Mouse (Mus musculus) liver, embryonic 11.5 days (tissue): ENCODE results near the gene Cask. TPM values are rescaled to one million over a fixed set of nuclear protein-coding genes. Genes with fewer than 3 reads are reported as not detected.

Source experiments
- ATAC-seq: fragments of 200-750 bp; cut with Nextera tagmentation; replicated peaks from 2 replicates; pipeline ENCODE4 v1.8.0; 2017; ENCODE audit warnings: moderate number of reproducible peaks, mild to moderate bottlenecking, moderate TSS enrichment, moderate library complexity; ENCODE audit not compliant: low FRiP score
- DNase-seq: peaks from one replicate; pipeline ENCODE4 v3.0.0-alpha.2; 2017; ENCODE audit warnings: low spot score
- H3K27ac ChIP-seq: fragments of 300-500 bp; sonication (generic); 2 replicates; pipeline ENCODE4 v1.5.1; 2014; ENCODE audit warnings: mild to moderate bottlenecking, low read depth, low read length, control low read depth
- H3K27me3 ChIP-seq: fragments of 300-500 bp; sonication (generic); replicated peaks from 2 replicates; pipeline ENCODE4 v1.6.1; 2014; ENCODE audit warnings: low read length, mixed read lengths; ENCODE audit not compliant: control insufficient read depth, insufficient read depth
- H3K36me3 ChIP-seq: fragments of 300-500 bp; sonication (generic); 2 replicates; pipeline ENCODE4 v1.6.1; 2014; ENCODE audit warnings: mild to moderate bottlenecking, low read length, moderate library complexity, mixed read lengths; ENCODE audit not compliant: control insufficient read depth, insufficient read depth
- H3K4me1 ChIP-seq: fragments of 300-500 bp; sonication (generic); replicated peaks from 2 replicates; pipeline ENCODE4 v1.6.1; 2014; ENCODE audit warnings: low read length, mixed read lengths; ENCODE audit not compliant: control insufficient read depth, insufficient read depth
- H3K4me2 ChIP-seq: fragments of 300-500 bp; sonication (generic); 2 replicates; pipeline ENCODE4 v1.6.1; 2014; ENCODE audit warnings: mild to moderate bottlenecking, control low read depth, moderate library complexity
- H3K4me3 ChIP-seq: fragments of 300-500 bp; sonication (generic); 2 replicates; pipeline ENCODE4 v1.5.1; 2014; ENCODE audit warnings: low read depth, low read length, control low read depth
- H3K9ac ChIP-seq: fragments of 300-500 bp; sonication (generic); 2 replicates; pipeline ENCODE4 v1.6.1; 2014; ENCODE audit warnings: low read depth, low read length, control low read depth
- H3K9me3 ChIP-seq: fragments of 300-500 bp; sonication (generic); 2 replicates; pipeline ENCODE4 v1.6.1; 2016; ENCODE audit warnings: low read length, inconsistent platforms, mixed read lengths; ENCODE audit not compliant: control insufficient read depth
- WGBS: fragments of 180-500 bp; shearing (Covaris S2); extraction: QIAGEN DNeasy Blood & Tissue Kit; methylation state at CpG from one replicate; pipeline ENCODE4 v1.1.7; 2014; 5-methylcytosine and 5-hydroxymethylcytosine counted together
- polyA plus RNA-seq: library from polyadenylated mRNA; unstranded; fragments of >200 nt; fragmentation: Nextera tagmentation; extraction: Ambion mirVana; gene quantifications from 2 replicates; pipeline ENCODE4 v1.2.1, GENCODE M21; 2014

The Cask gene
- polyA plus RNA-seq, 1 experiment from 2014 or later: 3.5 TPM

DNA sequence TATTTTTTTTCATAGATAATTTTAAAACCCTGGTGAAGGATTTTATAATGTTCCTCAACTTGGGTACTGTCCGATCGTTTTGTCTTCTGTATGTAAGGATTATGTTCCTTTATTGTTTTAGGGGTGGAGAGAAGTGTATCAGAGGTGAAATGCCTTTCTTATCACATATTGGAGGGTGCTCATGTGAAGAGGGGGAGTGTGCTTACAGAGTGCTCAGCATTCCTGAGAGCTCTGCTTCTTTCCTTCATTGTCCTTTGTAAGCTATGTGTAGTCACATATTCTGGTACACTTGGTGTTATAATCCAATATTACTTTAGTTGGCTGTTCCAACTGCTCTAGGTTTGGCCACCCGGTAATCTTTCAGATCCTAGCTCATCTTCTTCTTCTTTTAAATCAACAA lies 150.5 kb downstream of the Cask start:
- WGBS: 84% methylated on average over 3 of the region's 3 CpGs
- Histone ChIP-seq H3K9me3 (no peaks in the 10 kb centered on the region), H3K27me3 (no peaks in the 10 kb centered on the region), H3K36me3 (no peaks in the 10 kb centered on the region), H3K4me3 (no peak overlapping the region), H3K9ac (no peak overlapping the region), H3K27ac (no peak overlapping the region), H3K4me2 (no peak overlapping the region), H3K4me1 (no peaks in the 10 kb centered on the region)
- DNase-seq: no peak
- ATAC-seq: no peak

DNA sequence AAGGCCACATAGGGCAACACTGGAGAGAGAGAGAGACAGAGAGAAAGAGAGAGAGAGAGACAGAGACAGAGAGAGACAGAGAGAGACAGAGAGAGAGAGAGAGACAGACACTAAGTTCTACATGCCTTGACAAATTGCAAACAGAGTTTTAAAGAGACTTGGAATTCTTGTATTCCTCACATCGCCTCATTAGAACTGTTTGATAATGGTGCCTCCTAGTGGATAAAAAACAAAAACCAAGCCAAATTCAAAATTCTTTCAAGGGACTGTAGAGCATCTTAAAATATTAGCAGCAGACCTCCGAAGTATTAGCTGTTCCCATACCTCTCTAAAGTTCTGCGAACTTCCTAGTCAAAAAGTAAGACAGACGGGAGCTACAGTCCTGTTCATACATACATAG lies 159.3 kb downstream of the Cask start:
- H3K9me3 ChIP-seq: no peaks in the 10 kb centered on the region
- DNase-seq (no peak), ATAC-seq (no peak)
- no peaks in the 10 kb centered on the region for H3K4me1 ChIP-seq
- 63% methylated on average over 4 of the region's 4 CpGs for WGBS
- no peak overlapping the region for H3K4me3 ChIP-seq
- H3K36me3 ChIP-seq: no peaks in the 10 kb centered on the region
- H3K4me2 ChIP-seq: no peak overlapping the region
- no peak overlapping the region for H3K9ac ChIP-seq
- no peaks in the 10 kb centered on the region for H3K27me3 ChIP-seq
- H3K27ac ChIP-seq: no peak overlapping the region

DNA sequence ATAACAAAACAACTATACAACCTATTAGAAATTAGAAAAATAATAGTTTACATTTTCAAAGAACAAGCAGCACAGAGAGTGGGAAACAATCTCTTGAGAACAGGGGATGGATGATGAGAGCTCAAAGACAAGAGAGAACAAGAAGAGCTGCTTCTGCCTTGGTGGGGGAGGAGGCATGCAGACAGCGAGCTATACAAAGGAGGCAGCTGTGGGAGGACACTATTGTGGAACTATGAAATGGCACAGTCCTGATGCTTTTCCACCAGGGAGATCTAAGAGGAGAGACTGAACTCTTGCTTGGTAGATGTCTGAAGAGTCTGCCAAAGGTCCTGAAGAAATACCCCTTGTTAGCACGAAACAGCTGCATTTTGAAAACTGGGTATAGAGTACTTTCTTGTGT lies 162.8 kb downstream of the Cask start:
- DNase-seq: no peak
- ATAC-seq: no peak
- no peak overlapping the region for H3K27ac ChIP-seq
- H3K9ac ChIP-seq: no peak overlapping the region
- no peaks in the 10 kb centered on the region for H3K4me1 ChIP-seq
- H3K27me3 ChIP-seq: no peaks in the 10 kb centered on the region
- 79% methylated on average over 2 of the region's 2 CpGs for WGBS
- no peak overlapping the region for H3K4me3 ChIP-seq
- no peaks in the 10 kb centered on the region for H3K9me3 ChIP-seq
- H3K36me3 ChIP-seq: no peaks in the 10 kb centered on the region
- H3K4me2 ChIP-seq: no peak overlapping the region

DNA sequence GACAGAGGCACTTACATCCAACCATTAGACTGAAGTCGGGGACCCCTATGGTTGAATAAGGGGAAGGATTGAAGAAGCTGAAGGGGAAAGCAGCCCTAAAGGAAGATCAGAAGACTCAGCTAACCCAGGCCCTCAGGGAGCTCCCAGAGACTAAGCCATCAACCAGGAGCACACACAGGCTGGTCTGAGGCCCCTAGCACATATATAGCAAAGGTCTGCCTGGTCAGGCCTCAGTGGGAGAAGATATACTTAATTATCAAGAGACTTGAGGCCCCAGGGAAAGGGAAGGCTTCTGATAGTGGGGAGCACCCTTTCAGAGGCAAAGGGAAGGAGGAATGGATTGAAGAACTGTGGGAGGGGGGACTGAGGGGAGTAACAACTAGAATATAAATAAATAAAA lies 164.6 kb downstream of the Cask start:
- H3K9me3 ChIP-seq: no peaks in the 10 kb centered on the region
- H3K4me3 ChIP-seq: no peak overlapping the region
- WGBS: 69% methylated on average over 1 of the region's 1 CpGs
- no peak for DNase-seq
- H3K9ac ChIP-seq: no peak overlapping the region
- H3K4me1 ChIP-seq: no peaks in the 10 kb centered on the region
- H3K36me3 ChIP-seq: no peaks in the 10 kb centered on the region
- no peak overlapping the region for H3K4me2 ChIP-seq
- peak; percentile 73 for ATAC-seq
- no peaks in the 10 kb centered on the region for H3K27me3 ChIP-seq
- H3K27ac ChIP-seq: no peak overlapping the region

DNA sequence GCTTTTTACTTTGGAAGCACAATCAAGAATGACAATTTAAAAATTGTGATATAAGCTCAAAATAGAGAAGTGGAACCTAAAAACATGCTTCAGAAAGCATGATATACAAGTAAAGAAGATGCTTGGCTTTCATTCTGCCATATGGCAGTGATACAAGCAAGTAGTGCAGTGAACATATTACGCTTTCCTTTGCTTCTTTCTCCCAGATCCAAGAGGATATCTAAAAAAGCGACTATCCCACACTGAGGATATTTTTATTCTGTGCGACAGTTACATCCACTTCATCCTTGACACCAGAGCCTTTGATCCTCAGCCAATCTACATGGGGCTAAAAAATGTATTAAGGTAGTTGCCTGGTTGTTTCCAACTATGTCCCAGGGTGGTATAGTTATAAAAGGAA lies 169.4 kb downstream of the Cask start:
- no peak overlapping the region for H3K4me3 ChIP-seq
- 86% methylated on average over 3 of the region's 3 CpGs for WGBS

DNA sequence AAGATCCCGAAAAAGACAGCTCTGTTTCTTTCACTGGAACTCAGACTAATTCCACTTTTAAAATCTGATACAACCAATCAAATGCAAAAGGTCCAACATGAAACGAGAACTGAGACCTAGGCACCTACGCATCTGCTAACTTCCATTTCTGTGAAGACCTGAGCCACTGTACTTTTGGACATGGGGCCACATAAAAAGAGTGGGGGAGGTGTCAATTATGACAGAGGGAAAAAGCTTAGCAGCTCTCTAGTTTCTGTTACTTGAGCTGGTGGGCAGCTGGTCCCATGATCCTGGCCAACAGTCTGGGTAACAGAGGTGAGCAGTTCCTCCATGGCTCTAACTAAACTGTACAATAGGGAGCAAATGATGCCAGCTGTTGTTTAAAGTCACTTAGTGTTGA lies 178.2 kb downstream of the Cask start:
- ATAC-seq: no peak
- no peak overlapping the region for H3K4me3 ChIP-seq
- no peaks in the 10 kb centered on the region for H3K9me3 ChIP-seq
- H3K4me1 ChIP-seq: no peaks in the 10 kb centered on the region
- H3K27me3 ChIP-seq: no peaks in the 10 kb centered on the region
- no peak for DNase-seq
- H3K9ac ChIP-seq: no peak overlapping the region
- 84% methylated on average over 3 of the region's 3 CpGs for WGBS
- no peak overlapping the region for H3K4me2 ChIP-seq
- H3K36me3 ChIP-seq: no peaks in the 10 kb centered on the region
- no peak overlapping the region for H3K27ac ChIP-seq

More for the DNA sequence above, 169.4 kb downstream of the Cask start:
- ATAC-seq (no peak), DNase-seq (no peak)
- no peaks in the 10 kb centered on the region for H3K4me1 ChIP-seq
- H3K27me3 ChIP-seq: no peaks in the 10 kb centered on the region
- H3K4me2 ChIP-seq: no peak overlapping the region
- no peak overlapping the region for H3K9ac ChIP-seq
- H3K27ac ChIP-seq: no peak overlapping the region
- H3K36me3 ChIP-seq: no peaks in the 10 kb centered on the region
- H3K9me3 ChIP-seq: no peaks in the 10 kb centered on the region

DNA sequence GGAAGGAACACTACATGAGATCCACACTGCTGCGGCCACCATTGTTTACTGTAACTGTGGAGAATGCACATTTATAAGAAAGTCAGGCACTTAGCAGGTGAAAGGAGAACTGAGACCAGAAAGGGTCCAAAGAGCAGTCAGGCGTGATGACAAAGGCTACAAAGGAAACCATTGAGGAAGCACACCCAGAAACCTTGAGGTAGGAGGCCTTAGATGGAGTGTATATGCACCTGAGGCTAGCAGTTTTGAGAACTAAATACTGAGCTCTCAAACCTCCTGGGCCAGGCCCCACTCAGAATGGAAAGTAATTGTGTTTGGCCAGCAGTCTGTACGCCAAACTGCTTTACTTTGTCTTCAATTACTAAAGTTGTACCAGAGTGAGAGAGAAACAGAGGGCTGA lies 180.8 kb downstream of the Cask start:
- no peak overlapping the region for H3K4me2 ChIP-seq
- no peaks in the 10 kb centered on the region for H3K27me3 ChIP-seq
- DNase-seq (no peak), ATAC-seq (no peak)
- no peaks in the 10 kb centered on the region for H3K9me3 ChIP-seq
- no peak overlapping the region for H3K9ac ChIP-seq
- WGBS: 71% methylated on average over 3 of the region's 3 CpGs
- H3K36me3 ChIP-seq: no peaks in the 10 kb centered on the region
- no peaks in the 10 kb centered on the region for H3K4me1 ChIP-seq
- no peak overlapping the region for H3K27ac ChIP-seq
- no peak overlapping the region for H3K4me3 ChIP-seq

DNA sequence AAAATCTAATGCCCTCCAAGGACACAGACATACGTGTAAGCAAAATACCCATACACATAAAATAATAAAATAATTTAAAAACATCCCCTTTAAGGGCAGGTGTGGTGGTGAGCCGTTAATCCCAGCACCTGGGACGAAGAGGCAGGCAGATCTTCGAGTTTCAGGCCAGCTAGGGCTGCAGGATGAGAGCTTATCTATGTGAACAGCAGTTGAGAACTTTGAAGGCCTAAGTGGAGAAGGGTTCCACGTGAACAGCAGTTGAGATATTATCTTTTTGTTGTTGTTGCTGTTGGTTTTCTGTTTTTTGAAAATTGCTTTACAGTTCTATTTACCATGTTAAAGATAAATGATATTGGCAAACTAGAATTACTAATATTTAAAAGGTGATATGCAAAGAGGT lies 182.3 kb downstream of the Cask start:
- no peak overlapping the region for H3K4me2 ChIP-seq
- H3K4me3 ChIP-seq: no peak overlapping the region
- DNase-seq (no peak), ATAC-seq (peak; percentile 80)
- H3K36me3 ChIP-seq: no peaks in the 10 kb centered on the region
- H3K27ac ChIP-seq: no peak overlapping the region
- no peaks in the 10 kb centered on the region for H3K4me1 ChIP-seq
- no peaks in the 10 kb centered on the region for H3K9me3 ChIP-seq
- H3K27me3 ChIP-seq: no peaks in the 10 kb centered on the region
- WGBS: 50% methylated on average over 5 of the region's 5 CpGs
- H3K9ac ChIP-seq: no peak overlapping the region

DNA sequence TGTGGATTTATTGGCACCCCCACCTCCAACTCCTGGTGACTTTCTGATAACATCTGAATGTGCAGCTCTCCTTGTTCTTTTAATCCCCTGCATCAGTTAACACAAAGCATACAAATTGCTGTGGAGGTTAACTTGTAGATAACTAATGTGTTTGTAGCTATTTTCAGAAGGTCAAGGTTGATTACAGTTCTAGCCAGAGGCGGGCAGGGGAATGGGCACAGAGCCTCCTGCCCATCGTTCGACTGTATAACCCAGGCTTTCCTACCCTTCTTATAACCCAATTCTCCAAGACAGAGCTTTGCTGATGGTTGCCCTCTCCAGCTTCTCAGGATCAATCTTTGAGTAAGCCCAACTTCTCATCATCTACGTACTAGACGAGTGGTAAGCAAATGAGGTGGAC lies 190.1 kb downstream of the Cask start, which contains the start of gene Gpr82:
Gpr82 (plus strand) TSS at position 301 of the 400 bp plus-strand sequence.
- Histone ChIP-seq H3K9me3 (no peaks in the 10 kb centered on the region), H3K4me2 (no peak within 1 kb of the TSS), H3K4me3 (no peak within 1 kb of the TSS), H3K36me3 (no peaks in the 10 kb centered on the region), H3K4me1 (no peaks in the 10 kb centered on the region), H3K27ac (no peak within 1 kb of the TSS), H3K27me3 (no peaks in the 10 kb centered on the region), H3K9ac (no peak within 1 kb of the TSS)
- ATAC-seq (no peak), DNase-seq (no peak)
- WGBS: 87% methylated on average over 5 of the region's 5 CpGs
